Mouse (Mus musculus) thymus, adult 18-20 months (tissue): Measurements from ENCODE around the gene Hps3.
"Not testable (repeated sequence)": the region's sequence is repeated elsewhere in the genome, so short reads cannot be mapped to it uniquely, and the experiment has no call there.

Experiments used
- DNase-seq, 2 experiments: peaks; one replicate each; pipeline ENCODE4 v3.0.0; 2022; ENCODE audit warnings: mixed read lengths in 2 of 2

The Hps3 gene

GRCm38 (mm10) chr3:20034719-20035404, at the start of gene Hps3:
Hps3 (minus strand) TSS chr3:20035315.
- peak; percentile 79 to 80 for DNase-seq

- no peak for DNase-seq
Observed at GRCm38 (mm10) chr3:20082161-20082560, 47.0 kb upstream of the Hps3 start.

- no peak for DNase-seq
Observed at GRCm38 (mm10) chr3:20076145-20077053, 41.3 kb upstream of the Hps3 start.

GRCm38 (mm10) chr3:20058197-20058541, 23.1 kb upstream of the Hps3 start:
- DNase-seq: no peak

- DNase-seq: peak; percentile 87 to 91
Observed at GRCm38 (mm10) chr3:20057306-20058196, 22.4 kb upstream of the Hps3 start, which contains the start of gene Hltf. Hltf (plus strand) TSS chr3:20057811.

- DNase-seq: not testable (repeated sequence)
Observed at GRCm38 (mm10) chr3:20044736-20045135, 9.6 kb upstream of the Hps3 start.

- not testable (repeated sequence) for DNase-seq
Observed at GRCm38 (mm10) chr3:20041461-20041860, 6.3 kb upstream of the Hps3 start.

GRCm38 (mm10) chr3:20036069-20036468, 954 bp upstream of the Hps3 start:
- DNase-seq: no peak

GRCm38 (mm10) chr3:20033761-20034718, 1.1 kb downstream of the Hps3 start:
- DNase-seq: no peak

- no peak for DNase-seq
Observed at GRCm38 (mm10) chr3:20030807-20031206, 4.3 kb downstream of the Hps3 start.

GRCm38 (mm10) chr3:20028640-20029039, 6.5 kb downstream of the Hps3 start:
- no peak for DNase-seq

GRCm38 (mm10) chr3:20027788-20028187, 7.3 kb downstream of the Hps3 start:
- no peak for DNase-seq

GRCm38 (mm10) chr3:20026996-20027689, 8.0 kb downstream of the Hps3 start:
- no peak for DNase-seq

- DNase-seq: no peak
Observed at GRCm38 (mm10) chr3:20026481-20026880, 8.6 kb downstream of the Hps3 start.

- DNase-seq: no peak
Observed at GRCm38 (mm10) chr3:20023832-20024231, 11.3 kb downstream of the Hps3 start.

- no peak for DNase-seq
Observed at GRCm38 (mm10) chr3:20018076-20018475, 17.0 kb downstream of the Hps3 start.

- DNase-seq: no peak
Observed at GRCm38 (mm10) chr3:20014454-20014853, 20.7 kb downstream of the Hps3 start.

GRCm38 (mm10) chr3:20010905-20011304, 24.2 kb downstream of the Hps3 start:
- not testable (repeated sequence) for DNase-seq

- no peak for DNase-seq
Observed at GRCm38 (mm10) chr3:20010464-20010863, 24.7 kb downstream of the Hps3 start.

GRCm38 (mm10) chr3:20007759-20008158, 27.4 kb downstream of the Hps3 start:
- DNase-seq: no peak

- DNase-seq: no peak
Observed at GRCm38 (mm10) chr3:20007275-20007674, 27.8 kb downstream of the Hps3 start.
